Mouse (Mus musculus): Measurements from ENCODE around the gene Ten1.

The Ten1 gene

GRCm38 (mm10) chr11:116241744-116242235, 43.1 kb downstream of the Ten1 start:
- no peak for DNase-seq

- no peak for DNase-seq
These were observed 45.9 kb downstream of the Ten1 start for GRCm38 (mm10) chr11:116244580-116244979.

DNA sequence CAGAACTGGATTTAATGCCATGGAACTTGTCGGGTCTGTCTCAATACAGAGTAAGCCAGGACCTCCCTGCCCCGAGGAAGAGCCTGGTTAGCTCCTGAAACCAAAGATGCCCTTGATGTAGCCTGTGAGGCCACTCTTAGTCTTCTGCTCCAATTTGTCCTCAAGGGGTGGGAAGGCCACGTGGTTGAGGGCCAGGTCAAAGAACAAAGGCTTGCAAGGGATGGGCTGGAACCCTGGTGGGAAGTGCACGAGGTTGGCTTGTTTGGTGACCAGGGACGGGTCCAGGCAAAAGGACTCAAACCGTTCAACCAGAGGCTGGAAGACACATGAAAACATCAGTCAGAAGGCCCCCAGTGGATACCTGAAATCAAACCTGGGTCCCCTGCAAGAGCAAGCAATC, 47.0 kb downstream of the Ten1 start:
- DNase-seq, result no peak

DNA sequence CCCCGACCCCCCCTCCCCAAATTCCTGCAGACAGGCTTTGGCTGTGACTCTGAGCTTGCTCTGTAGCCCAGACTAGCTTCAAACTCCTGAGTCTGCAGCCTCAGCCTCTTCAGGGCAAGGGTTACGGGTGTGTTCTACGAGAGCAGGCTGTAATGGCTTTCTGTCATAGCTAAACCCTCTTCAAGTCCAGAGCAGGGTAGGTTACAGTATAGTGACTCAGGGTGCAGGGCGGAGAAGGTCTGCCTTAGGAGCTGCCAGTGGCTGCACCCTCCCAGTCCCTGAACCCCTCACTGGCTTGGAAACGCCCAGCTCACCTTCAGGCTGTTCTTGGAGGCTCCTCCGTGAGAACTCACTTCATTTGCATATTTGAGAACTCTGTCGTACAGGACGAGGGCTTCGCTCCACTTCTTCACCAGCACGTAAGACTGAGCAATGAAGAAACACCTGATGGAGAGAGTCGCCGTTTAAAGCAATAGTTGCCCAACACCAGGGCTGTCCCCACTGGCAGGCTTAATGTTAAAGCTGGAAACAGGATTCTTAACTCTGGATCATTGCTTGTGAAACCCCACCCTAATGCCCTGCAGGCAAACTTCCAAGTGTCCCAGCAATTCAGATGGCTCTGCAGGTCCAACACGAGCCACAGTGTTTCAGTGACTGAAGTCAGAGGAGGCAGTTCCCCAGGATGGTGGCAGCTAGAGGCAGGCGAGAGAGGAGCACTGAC, 49.0 kb downstream of the Ten1 start:
- no peak for DNase-seq

GRCm38 (mm10) chr11:116250898-116251297, 52.2 kb downstream of the Ten1 start:
- no peak for DNase-seq

GRCm38 (mm10) chr11:116253076-116253600, 54.5 kb downstream of the Ten1 start:
- no peak for DNase-seq

GRCm38 (mm10) chr11:116254627-116255026, 56.0 kb downstream of the Ten1 start:
- DNase-seq, result no peak

- no peak for DNase-seq
These were observed 56.7 kb downstream of the Ten1 start for GRCm38 (mm10) chr11:116255090-116255981.

DNA sequence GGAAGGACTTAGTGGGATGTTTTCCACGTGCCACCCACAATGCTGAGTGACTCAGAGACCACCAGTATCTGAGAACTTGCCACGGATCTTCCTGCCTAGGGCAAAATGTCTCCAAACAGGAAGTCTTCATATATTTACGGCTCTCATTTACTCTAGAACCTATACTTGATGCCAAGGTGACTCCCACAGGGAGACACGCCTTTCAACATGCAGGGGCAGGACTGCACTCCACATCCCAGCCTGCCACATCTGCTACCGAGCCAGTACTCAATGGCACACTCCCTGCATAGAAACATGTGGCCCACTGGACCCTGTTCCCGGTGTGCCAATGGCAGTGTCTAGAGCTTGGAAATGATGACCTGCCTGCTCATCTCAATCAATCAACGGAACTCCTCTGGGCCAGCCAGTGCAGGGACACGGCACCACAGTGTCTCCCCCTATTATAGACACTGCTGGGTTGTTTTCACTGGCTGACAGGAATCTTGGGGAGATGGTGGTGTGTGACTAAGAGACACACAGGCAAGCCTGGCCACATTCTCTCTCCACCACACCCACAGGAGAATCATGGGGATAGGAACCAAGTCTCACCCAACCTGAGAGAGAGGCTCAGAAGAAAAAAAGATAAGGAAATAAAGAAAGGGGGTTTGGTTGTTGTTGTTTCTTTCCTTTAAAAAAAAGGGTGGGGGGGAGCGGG, 57.5 kb downstream of the Ten1 start:
- no peak for DNase-seq

DNA sequence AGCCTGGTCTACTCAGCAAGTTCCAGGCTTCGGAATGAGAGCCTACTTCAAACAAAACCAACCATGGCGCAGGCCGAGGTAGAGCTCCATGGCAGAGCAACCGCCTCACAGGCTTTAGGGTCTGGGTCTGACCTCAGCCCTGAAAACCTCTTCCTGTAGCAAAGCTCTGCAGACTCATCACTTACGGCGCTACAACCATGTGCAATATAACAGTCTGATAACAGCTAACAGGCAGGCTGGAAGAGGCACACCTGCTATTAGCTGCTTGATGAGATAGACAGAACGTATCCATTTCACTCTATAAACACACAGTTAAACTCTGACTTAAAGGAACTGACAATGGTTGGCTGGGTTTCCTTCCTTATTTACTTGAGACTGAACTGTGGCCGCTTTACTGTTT, 60.8 kb downstream of the Ten1 start:
- DNase-seq, result no peak

DNA sequence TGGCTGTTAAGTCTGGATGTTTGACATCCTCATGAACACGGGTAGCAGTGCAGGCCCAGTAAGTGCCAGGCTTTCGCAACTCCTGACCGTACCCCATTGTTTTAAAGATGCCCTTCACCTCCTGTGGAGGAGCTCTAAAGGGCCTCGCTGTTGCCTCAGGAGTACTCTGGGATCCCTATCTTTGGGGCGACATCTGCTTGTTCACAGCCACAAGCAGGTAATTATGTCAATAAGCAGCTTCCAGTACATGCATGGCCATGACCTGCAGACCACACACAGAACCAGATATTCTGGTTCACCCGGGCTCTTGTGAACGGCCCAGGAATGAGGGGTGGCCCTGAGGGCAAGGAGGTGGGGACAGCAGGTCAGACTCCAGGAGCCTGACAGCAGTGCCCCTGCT, 61.6 kb downstream of the Ten1 start:
- no peak for DNase-seq

Data from cerebellum, adult 8-10 months (tissue).